15 mouse cellular contexts compared by ENCODE assay signal in the genomic region with DNA sequence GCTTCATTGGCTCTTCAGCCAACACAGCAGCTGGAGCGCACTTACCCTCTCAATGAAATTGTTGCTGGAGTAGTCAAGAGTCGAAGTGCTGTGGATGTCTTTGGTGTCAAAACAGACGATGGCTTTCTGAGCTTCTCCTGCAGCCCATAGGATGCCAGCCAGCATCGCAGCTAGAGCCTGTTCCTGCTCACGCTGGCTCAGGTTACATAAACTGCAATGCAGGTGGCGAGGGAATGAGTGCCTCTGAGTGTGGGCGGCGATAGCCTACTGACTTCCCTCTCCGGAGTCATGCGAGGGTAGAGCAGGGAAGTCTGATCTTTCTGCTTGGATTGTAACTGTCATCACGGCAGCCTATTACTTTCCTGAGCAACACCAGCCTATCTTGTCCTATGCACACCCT. TPM values are rescaled to one million over a fixed set of nuclear protein-coding genes. Genes with fewer than 3 reads are reported as not detected.
A peak's percentile ranks its signal among the peaks of the same experiment; 100 is the strongest.
DNase-seq lines count a peak whose midpoint lies in the region; ATAC-seq and TF ChIP-seq lines count a peak whose summit lies in the region.
"Had no signal": no experiment of that assay in that cellular context is flagged by ENCODE, and none has a peak within 500 bp of the region (broad histone marks: within the 10 kb centered on the region; RNA-seq: fewer than 3 reads in every experiment).

No protein-coding gene starts in this region.

- no peak overlapping the region for H3K4me3 ChIP-seq in left cerebral cortex, adult 2 months
- H3K4me3 ChIP-seq in limb, embryonic 10.5 days, result no peak overlapping the region
- H3K4me3 ChIP-seq in heart, embryonic 12.5 days, result no peak overlapping the region

- no peak for ATAC-seq in heart, embryonic 12.5 days (ENCODE audit: insufficient number of reproducible peaks, low FRiP score)
- ATAC-seq: intestine, embryonic 16.5 days had no signal

- peak; percentile 25 to 57 for DNase-seq in frontal cortex, adult 2 months (ENCODE audit: extremely low spot score in 1 of 2, low spot score in 1 of 2)
- DNase-seq in frontal cortex, postnatal 14 days (ENCODE audit: low spot score in 2 of 2), result no peak
- peak; percentile 22 to 46 for DNase-seq in left cerebral cortex, adult 2 months (ENCODE audit: extremely low spot score in 1 of 2, low spot score in 2 of 2)
- DNase-seq in left cerebral cortex, adult 11 months (ENCODE audit: low spot score), result no peak
- DNase-seq in cerebellum, adult 8-10 months, result peak; percentile 72
- DNase-seq in limb, embryonic 10.5 days (ENCODE audit: low spot score), result peak; percentile 40
- no peak for DNase-seq in ovary, postnatal 10 days (ENCODE audit: low spot score)
- DNase-seq: gastrocnemius, postnatal 25 days; thymus, adult 18-20 months had no signal

- no peak for TF ChIP-seq CTCF in left cerebral cortex, adult 2 months (IDR thresholded peaks at IDR 0.05)

- H3K27ac ChIP-seq in left cerebral cortex, adult 2 months, result no peak overlapping the region
- no peak overlapping the region for H3K27ac ChIP-seq in limb, embryonic 10.5 days
- H3K27ac ChIP-seq in heart, embryonic 12.5 days (ENCODE audit: poor library complexity, severe bottlenecking), result no peak overlapping the region

- WGBS in limb, embryonic 10.5 days, result 44% methylated on average over 11 of the region's 11 CpGs
- 40% methylated on average over 11 of the region's 11 CpGs for WGBS in heart, embryonic 12.5 days

- no peak overlapping the region for H3K9ac ChIP-seq in heart, embryonic 12.5 days

- intact Hi-C loops in left cerebral cortex, adult 2 months (cut with DNase I), result no loop called here

- H3K27me3 ChIP-seq in limb, embryonic 10.5 days (ENCODE audit: low read depth, poor library complexity, severe bottlenecking), result no peaks in the 10 kb centered on the region
- H3K27me3 ChIP-seq in heart, embryonic 12.5 days (replicated peaks), result no peaks in the 10 kb centered on the region

- H3K9me3 ChIP-seq in limb, embryonic 10.5 days (replicated peaks), result no peaks in the 10 kb centered on the region
- H3K9me3 ChIP-seq in heart, embryonic 12.5 days (replicated peaks), result no peaks in the 10 kb centered on the region

- H3K36me3 ChIP-seq in limb, embryonic 10.5 days, result no peaks in the 10 kb centered on the region
- H3K36me3 ChIP-seq in heart, embryonic 12.5 days, result no peaks in the 10 kb centered on the region

- peaks cover 19% of the 10 kb centered on the region for H3K4me1 ChIP-seq in limb, embryonic 10.5 days
- H3K4me1 ChIP-seq in heart, embryonic 12.5 days (replicated peaks), result no peaks in the 10 kb centered on the region

- no peak overlapping the region for H3K4me2 ChIP-seq in heart, embryonic 12.5 days

RNA-seq across cellular contexts. Expression of a gene that starts 11.8 kb away (rescaled TPM):
- 0.84 and 1.0 TPM in 2 replicates for polyA plus RNA-seq in frontal cortex, adult 2 months (2012; rRNA removed)
- total RNA-seq in left cerebral cortex, adult 2 months (2021), result 1 to 10 TPM; 2.6 to 2.8 TPM
- polyA plus RNA-seq in limb, embryonic 10.5 days (2016; fragmentation: Nextera tagmentation; extraction: Ambion mirVana), result not detected in 2 replicates
- 0.13 TPM in 1 of 2 replicates, not detected in the other for polyA plus RNA-seq in heart, embryonic 12.5 days (2016; fragmentation: Nextera tagmentation; extraction: Ambion mirVana)
- total RNA-seq: gastrocnemius, postnatal 25 days; neutrophil, adult 5-6 weeks had no signal
- polyA plus RNA-seq: intestine, embryonic 16.5 days; lung, embryonic 16.5 days; midbrain, embryonic 14.5 days; spleen, adult 2 months had no signal

Comparison
In these comparisons a context has a peak if more than half of its experiments do, and no peak if none do; other contexts are left out.
1. DNase-seq: peak in frontal cortex, adult 2 months (2 of 2), left cerebral cortex, adult 2 months (2 of 2), cerebellum, adult 8-10 months (single experiment) and limb, embryonic 10.5 days (single experiment); none in frontal cortex, postnatal 14 days (0 of 2), left cerebral cortex, adult 11 months (single experiment) and ovary, postnatal 10 days (single experiment).